Mouse (Mus musculus): ENCODE measurements around the gene Rab3a.
A peak's percentile ranks its signal among the peaks of the same experiment; 100 is the strongest.

Rab3a gene

GRCm38 (mm10) chr8:70774740-70775139 lies 20.3 kb downstream of the Rab3a start:
- no peak for DNase-seq (ENCODE audit: low spot score)

GRCm38 (mm10) chr8:70775227-70775626 lies 20.7 kb downstream of the Rab3a start:
- DNase-seq (ENCODE audit: low spot score): no peak

- no peak for DNase-seq (ENCODE audit: low spot score)
Measured at GRCm38 (mm10) chr8:70775851-70776495, 21.5 kb downstream of the Rab3a start.

GRCm38 (mm10) chr8:70776496-70777444 lies 22.3 kb downstream of the Rab3a start, which contains the start of gene Pik3r2:
TSS of gene Pik3r2 (minus strand) at chr8:70776713.
- peak; percentile 97 for DNase-seq (ENCODE audit: low spot score)

GRCm38 (mm10) chr8:70780093-70780492 lies 25.6 kb downstream of the Rab3a start:
- no peak for DNase-seq (ENCODE audit: low spot score)

GRCm38 (mm10) chr8:70786291-70787050 lies 32.0 kb downstream of the Rab3a start:
- DNase-seq (ENCODE audit: low spot score): no peak

GRCm38 (mm10) chr8:70787051-70787445 lies 32.6 kb downstream of the Rab3a start:
- no peak for DNase-seq (ENCODE audit: low spot score)

GRCm38 (mm10) chr8:70787941-70788667 lies 33.6 kb downstream of the Rab3a start:
- DNase-seq (ENCODE audit: low spot score): no peak

- DNase-seq (ENCODE audit: low spot score): no peak
Measured at GRCm38 (mm10) chr8:70789046-70789445, 34.6 kb downstream of the Rab3a start.

- DNase-seq (ENCODE audit: low spot score): no peak
Measured at GRCm38 (mm10) chr8:70790846-70791245, 36.4 kb downstream of the Rab3a start.

- no peak for DNase-seq (ENCODE audit: low spot score)
Measured at GRCm38 (mm10) chr8:70791294-70791701, 36.8 kb downstream of the Rab3a start.

GRCm38 (mm10) chr8:70791975-70792691 lies 37.7 kb downstream of the Rab3a start:
- DNase-seq (ENCODE audit: low spot score): peak; percentile 96

GRCm38 (mm10) chr8:70792700-70793099 lies 38.2 kb downstream of the Rab3a start:
- no peak for DNase-seq (ENCODE audit: low spot score)

GRCm38 (mm10) chr8:70794215-70794614 lies 39.7 kb downstream of the Rab3a start:
- no peak for DNase-seq (ENCODE audit: low spot score)

- no peak for DNase-seq (ENCODE audit: low spot score)
Measured at GRCm38 (mm10) chr8:70795370-70795769, 40.9 kb downstream of the Rab3a start.

- DNase-seq (ENCODE audit: low spot score): no peak
Measured at GRCm38 (mm10) chr8:70796403-70797080, 42.1 kb downstream of the Rab3a start.

GRCm38 (mm10) chr8:70797081-70798070 lies 42.9 kb downstream of the Rab3a start:
- peak; percentile 58 for DNase-seq (ENCODE audit: low spot score)

- DNase-seq (ENCODE audit: low spot score): no peak
Measured at GRCm38 (mm10) chr8:70798281-70798680, 43.8 kb downstream of the Rab3a start.

- DNase-seq (ENCODE audit: low spot score): no peak
Measured at GRCm38 (mm10) chr8:70800648-70801047, 46.2 kb downstream of the Rab3a start.
